Mouse (Mus musculus) lung, embryonic 14.5 days (tissue): ENCODE data around the gene Thap11. TPM values are rescaled to one million over a fixed set of nuclear protein-coding genes. Genes with fewer than 3 reads are reported as not detected.

Source experiments
- ATAC-seq: fragments of 200-750 bp; cut with Nextera tagmentation; 2 replicates; pipeline ENCODE4 v1.8.0; 2017; ENCODE audit warnings: mild to moderate bottlenecking, moderate TSS enrichment, moderate library complexity; ENCODE audit not compliant: insufficient read depth
- DNase-seq: peaks from one replicate; pipeline ENCODE4 v3.0.0-alpha.2; 2015
- H3K27ac ChIP-seq: fragments of 300-500 bp; sonication (generic); 2 replicates; pipeline ENCODE4 v1.5.1; 2014; ENCODE audit warnings: low read depth, mild to moderate bottlenecking, moderate library complexity
- H3K27me3 ChIP-seq: fragments of 300-500 bp; sonication (generic); 2 replicates; pipeline ENCODE4 v1.6.1; 2014; ENCODE audit warnings: low read length, control low read depth; ENCODE audit not compliant: insufficient read depth
- H3K36me3 ChIP-seq: fragments of 300-500 bp; sonication (generic); 2 replicates; pipeline ENCODE4 v1.6.1; 2014; ENCODE audit warnings: control low read depth; ENCODE audit not compliant: insufficient read depth
- H3K4me1 ChIP-seq: fragments of 300-500 bp; sonication (generic); 2 replicates; pipeline ENCODE4 v1.6.1; 2014; ENCODE audit warnings: antibody characterized with exemption, control low read depth; ENCODE audit not compliant: insufficient read depth
- H3K4me2 ChIP-seq: fragments of 300-500 bp; sonication (generic); 2 replicates; pipeline ENCODE4 v1.6.1; 2014; ENCODE audit warnings: mild to moderate bottlenecking
- H3K4me3 ChIP-seq: fragments of 300-500 bp; sonication (generic); 2 replicates; pipeline ENCODE4 v1.5.1; 2014; ENCODE audit warnings: low read depth, low read length
- H3K9ac ChIP-seq: fragments of 300-500 bp; sonication (generic); 2 replicates; pipeline ENCODE4 v1.6.1; 2014
- H3K9me3 ChIP-seq: fragments of 300-500 bp; sonication (generic); 2 replicates; pipeline ENCODE4 v1.6.1; 2016; ENCODE audit warnings: low read depth, low read length, control low read depth
- CTCF ChIP-seq: IDR thresholded peaks from 2 replicates; pipeline ENCODE4 v1.5.1; 2016; ENCODE audit warnings: antibody characterized with exemption, low read depth
- WGBS: fragments of 180-500 bp; shearing (Covaris S2); extraction: QIAGEN DNeasy Blood & Tissue Kit; methylation state at CpG from one replicate; pipeline ENCODE4 v1.1.7; 2014; 5-methylcytosine and 5-hydroxymethylcytosine counted together
- polyA plus RNA-seq: library from polyadenylated mRNA; unstranded; fragments of >200 nt; fragmentation: Nextera tagmentation; extraction: Ambion mirVana; gene quantifications from 2 replicates; pipeline ENCODE4 v1.2.1, GENCODE M21; 2014

Thap11 gene
- polyA plus RNA-seq, 1 experiment from 2014 or later = 70.7 TPM

GRCm38 (mm10) chr8:105874301-105874700 lies 19.4 kb downstream of the Thap11 start:
- Histone ChIP-seq H3K9ac (no peak overlapping the region), H3K36me3 (peaks cover 92% of the 10 kb centered on the region), H3K4me3 (no peak overlapping the region), H3K4me2 (no peak overlapping the region), H3K9me3 (no peaks in the 10 kb centered on the region), H3K27ac (no peak overlapping the region), H3K4me1 (no peaks in the 10 kb centered on the region), H3K27me3 (no peaks in the 10 kb centered on the region)
- no peak for DNase-seq
- ATAC-seq = no peak
- no peak for TF ChIP-seq CTCF
- 80% methylated on average over 6 of the region's 6 CpGs for WGBS

DNA sequence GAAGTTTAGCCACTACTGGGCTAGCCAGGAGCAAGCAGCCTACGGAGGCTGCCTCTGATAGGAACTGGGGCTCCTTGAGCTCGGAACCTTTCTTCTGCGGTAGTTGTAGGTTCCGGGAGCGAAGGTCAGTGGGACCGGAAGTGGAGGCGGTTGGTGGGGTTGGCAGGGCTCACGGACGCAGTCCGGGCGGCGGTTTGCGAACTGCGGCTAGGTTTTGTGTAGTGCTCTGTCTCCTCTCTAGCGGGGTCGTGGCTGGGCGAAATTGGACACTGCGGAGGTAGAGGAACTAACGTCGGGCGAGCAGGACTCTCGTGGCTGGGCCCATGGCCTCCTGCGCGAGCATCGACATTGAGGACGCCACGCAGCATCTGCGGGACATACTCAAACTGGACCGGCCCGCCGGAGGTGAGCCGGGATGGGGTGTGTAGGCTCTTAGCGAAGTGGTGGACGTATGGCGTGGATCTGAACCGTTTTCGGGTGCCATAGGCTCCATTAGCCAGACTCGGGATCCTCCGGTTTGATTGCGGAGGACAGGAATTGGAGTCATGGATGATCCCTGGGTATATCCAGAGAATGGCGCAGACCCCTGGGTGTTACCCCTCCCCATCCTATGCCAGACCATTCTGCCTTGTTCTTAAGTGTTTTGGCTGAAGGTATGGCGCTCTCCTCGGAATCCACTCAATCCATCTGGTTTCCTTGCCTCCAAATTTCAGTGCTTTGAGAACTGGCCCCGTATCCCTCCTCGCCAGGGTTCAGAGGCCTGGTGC lies 26.0 kb downstream of the Thap11 start, which contains the start of gene Edc4:
Gene Edc4, plus strand, starts transcription at position 128 of the 767 bp plus-strand sequence.
- Histone ChIP-seq H3K9me3 (no peaks in the 10 kb centered on the region), H3K4me3 (peak within 1 kb of the TSS; percentile 83), H3K9ac (peak within 1 kb of the TSS; percentile 88), H3K27me3 (no peaks in the 10 kb centered on the region), H3K4me1 (peaks cover 3% of the 10 kb centered on the region), H3K36me3 (peaks cover 59% of the 10 kb centered on the region), H3K4me2 (peak within 1 kb of the TSS; percentile 90), H3K27ac (peak within 1 kb of the TSS; percentile 59; the same call in 1 of the 2 replicates)
- ATAC-seq (peak; percentile 89), DNase-seq (peak; percentile 93)
- under 1% methylated on average over 45 of the region's 45 CpGs for WGBS
- TF ChIP-seq CTCF = no peak

GRCm38 (mm10) chr8:105889756-105890465 lies 35.0 kb downstream of the Thap11 start:
- Histone ChIP-seq H3K27ac (no peak overlapping the region), H3K9me3 (no peaks in the 10 kb centered on the region), H3K4me3 (no peak overlapping the region), H3K4me1 (no peaks in the 10 kb centered on the region), H3K36me3 (peaks cover 86% of the 10 kb centered on the region), H3K9ac (no peak overlapping the region), H3K27me3 (no peaks in the 10 kb centered on the region), H3K4me2 (no peak overlapping the region)
- TF ChIP-seq CTCF = no peak
- DNase-seq (no peak), ATAC-seq (no peak)
- WGBS = 92% methylated on average over 12 of the region's 12 CpGs

- Histone ChIP-seq H3K9me3 (no peaks in the 10 kb centered on the region), H3K4me3 (no peak overlapping the region), H3K4me2 (no peak overlapping the region), H3K27me3 (no peaks in the 10 kb centered on the region), H3K27ac (no peak overlapping the region), H3K4me1 (no peaks in the 10 kb centered on the region), H3K36me3 (peaks cover 76% of the 10 kb centered on the region), H3K9ac (no peak overlapping the region)
- no peak for DNase-seq
- no peak for TF ChIP-seq CTCF
- ATAC-seq = no peak
- 91% methylated on average over 6 of the region's 6 CpGs for WGBS
These were observed 35.9 kb downstream of the Thap11 start for GRCm38 (mm10) chr8:105890870-105891269.

DNA sequence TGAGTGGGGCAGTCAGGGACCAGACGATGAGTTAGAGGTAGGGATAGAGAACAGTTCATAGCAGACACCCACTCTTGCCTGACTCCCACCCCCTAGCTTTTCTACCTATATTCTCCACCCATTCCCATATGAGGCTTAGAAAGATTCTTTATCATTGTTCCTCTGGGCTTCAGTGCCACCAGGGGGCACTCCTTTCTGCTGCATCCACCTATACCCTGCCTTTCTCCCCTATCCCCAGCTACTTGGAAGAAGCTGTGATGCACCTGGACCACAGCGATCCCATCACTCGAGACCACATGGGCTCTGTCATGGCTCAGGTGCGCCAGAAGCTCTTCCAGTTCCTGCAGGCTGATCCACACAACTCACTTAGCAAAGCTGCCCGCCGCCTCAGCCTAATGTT lies 37.5 kb downstream of the Thap11 start:
- ATAC-seq = no peak
- 78% methylated on average over 6 of the region's 6 CpGs for WGBS
- Histone ChIP-seq H3K9ac (no peak overlapping the region), H3K27ac (no peak overlapping the region), H3K27me3 (no peaks in the 10 kb centered on the region), H3K4me1 (no peaks in the 10 kb centered on the region), H3K9me3 (no peaks in the 10 kb centered on the region), H3K36me3 (peaks cover 61% of the 10 kb centered on the region), H3K4me3 (no peak overlapping the region), H3K4me2 (no peak overlapping the region)
- DNase-seq = peak; percentile 8
- TF ChIP-seq CTCF = peak; percentile 54

- Histone ChIP-seq H3K4me1 (no peaks in the 10 kb centered on the region), H3K36me3 (peaks cover 51% of the 10 kb centered on the region), H3K4me2 (no peak within 1 kb of the TSS), H3K9ac (no peak within 1 kb of the TSS), H3K9me3 (no peaks in the 10 kb centered on the region), H3K4me3 (no peak within 1 kb of the TSS), H3K27ac (no peak within 1 kb of the TSS; the same call in 1 of the 2 replicates), H3K27me3 (no peaks in the 10 kb centered on the region)
- ATAC-seq (peak; percentile 94), DNase-seq (peak; percentile 92)
- TF ChIP-seq CTCF = no peak
- WGBS = 7% methylated on average over 11 of the region's 11 CpGs
These were observed 38.4 kb downstream of the Thap11 start, which contains the start of gene Nrn1l for GRCm38 (mm10) chr8:105893339-105893738. Gene Nrn1l, plus strand, starts transcription at chr8:105893567.
